Mouse (Mus musculus) heart, postnatal 0 days (tissue): ENCODE results near the gene Alkbh3. TPM values are rescaled to one million over a fixed set of nuclear protein-coding genes. Genes with fewer than 3 reads are reported as not detected.
A peak's percentile ranks its signal among the peaks of the same experiment; 100 is the strongest.

Experiments used
- ATAC-seq: fragments of 200-750 bp; cut with Nextera tagmentation; 2 replicates; pipeline ENCODE4 v1.8.0; 2017; ENCODE audit warnings: low read depth, moderate number of reproducible peaks, moderate library complexity; ENCODE audit not compliant: insufficient read depth
- DNase-seq: peaks from one replicate; pipeline ENCODE4 v3.0.0-alpha.2; 2016; ENCODE audit warnings: low spot score
- H3K27ac ChIP-seq: fragments of 300-500 bp; sonication (generic); 2 replicates; pipeline ENCODE4 v1.5.1; 2014; ENCODE audit warnings: low read depth, mild to moderate bottlenecking
- H3K27me3 ChIP-seq: fragments of 300-500 bp; sonication (generic); 2 replicates; pipeline ENCODE4 v1.6.1; 2014; ENCODE audit warnings: low read length, mixed read lengths; ENCODE audit not compliant: control insufficient read depth, insufficient read depth
- H3K36me3 ChIP-seq: fragments of 300-500 bp; sonication (generic); replicated peaks from 2 replicates; pipeline ENCODE4 v1.6.1; 2014; ENCODE audit warnings: low read length, mixed read lengths; ENCODE audit not compliant: control insufficient read depth, insufficient read depth
- H3K4me1 ChIP-seq: fragments of 300-500 bp; sonication (generic); 2 replicates; pipeline ENCODE4 v1.6.1; 2014; ENCODE audit warnings: antibody characterized with exemption; ENCODE audit not compliant: control insufficient read depth, insufficient read depth
- H3K4me2 ChIP-seq: fragments of 300-500 bp; sonication (generic); 2 replicates; pipeline ENCODE4 v1.6.1; 2014; ENCODE audit warnings: low read depth, mild to moderate bottlenecking, low read length, moderate library complexity
- H3K4me3 ChIP-seq: fragments of 300-500 bp; sonication (generic); 2 replicates; pipeline ENCODE4 v1.5.1; 2014; ENCODE audit warnings: low read depth, low read length
- H3K9ac ChIP-seq: fragments of 300-500 bp; sonication (generic); replicated peaks from 2 replicates; pipeline ENCODE4 v1.6.1; 2014; ENCODE audit warnings: low read depth, low read length, mixed read lengths
- H3K9me3 ChIP-seq: fragments of 300-500 bp; sonication (generic); replicated peaks from 2 replicates; pipeline ENCODE4 v1.6.1; 2016; ENCODE audit warnings: low read length; ENCODE audit not compliant: control insufficient read depth
- CTCF ChIP-seq: IDR thresholded peaks from 2 replicates; pipeline ENCODE4 v1.5.1; 2016; ENCODE audit warnings: antibody characterized with exemption, control low read depth, low read depth
- EP300 ChIP-seq: IDR thresholded peaks from 2 replicates; pipeline ENCODE4 v1.6.1; 2016; ENCODE audit warnings: antibody characterized with exemption, low read depth
- WGBS: fragments of 180-500 bp; shearing (Covaris S2); extraction: QIAGEN DNeasy Blood & Tissue Kit; methylation state at CpG from one replicate; pipeline ENCODE4 v1.1.7; 2014; 5-methylcytosine and 5-hydroxymethylcytosine counted together
- polyA plus RNA-seq: library from polyadenylated mRNA; unstranded; fragments of >200 nt; fragmentation: Nextera tagmentation; extraction: Ambion mirVana; gene quantifications from 2 replicates; pipeline ENCODE4 v1.2.1, GENCODE M21; 2015
- total RNA-seq: library from RNA; depleted of rRNA; stranded (reverse); fragments of >200 nt; gene quantifications from 2 replicates; pipeline ENCODE4 v1.2.3, GENCODE M21; 2014; ENCODE audit warnings: low replicate concordance

Alkbh3 gene
- total and polyA plus RNA-seq, 2 experiments from 2014 or later = 96.8 to 123 TPM

GRCm38 (mm10) chr2:94024637-94025036 is 14.0 kb upstream of the Alkbh3 start:
- H3K27me3 ChIP-seq = no peaks in the 10 kb centered on the region
- ATAC-seq (no peak), DNase-seq (no peak)
- no peak overlapping the region for H3K4me2 ChIP-seq
- 27% methylated on average over 6 of the region's 6 CpGs for WGBS
- no peak overlapping the region for H3K9ac ChIP-seq
- no peaks in the 10 kb centered on the region for H3K4me1 ChIP-seq
- H3K27ac ChIP-seq = no peak overlapping the region
- no peak overlapping the region for H3K4me3 ChIP-seq
- H3K36me3 ChIP-seq = no peaks in the 10 kb centered on the region
- no peaks in the 10 kb centered on the region for H3K9me3 ChIP-seq
- TF ChIP-seq EP300 (no peak), CTCF (no peak)

GRCm38 (mm10) chr2:94002331-94002730 is 8.3 kb downstream of the Alkbh3 start:
- 4% methylated on average over 2 of the region's 2 CpGs for WGBS
- Histone ChIP-seq H3K9me3 (no peaks in the 10 kb centered on the region), H3K27me3 (no peaks in the 10 kb centered on the region), H3K4me3 (no peak overlapping the region), H3K4me2 (no peak overlapping the region), H3K27ac (no peak overlapping the region), H3K36me3 (peaks cover 92% of the 10 kb centered on the region), H3K9ac (no peak overlapping the region), H3K4me1 (no peaks in the 10 kb centered on the region)
- DNase-seq (peak; percentile 60), ATAC-seq (peak; percentile 64; the same call in 1 of the 2 replicates)
- TF ChIP-seq EP300 (no peak), CTCF (peak; percentile 99)

GRCm38 (mm10) chr2:94001918-94002317 is 8.7 kb downstream of the Alkbh3 start:
- no peak for ATAC-seq
- H3K36me3 ChIP-seq = peaks cover 92% of the 10 kb centered on the region
- H3K27ac ChIP-seq = no peak overlapping the region
- H3K27me3 ChIP-seq = no peaks in the 10 kb centered on the region
- TF ChIP-seq CTCF = no peak
- no peak for TF ChIP-seq EP300
- H3K4me2 ChIP-seq = no peak overlapping the region
- H3K9me3 ChIP-seq = no peaks in the 10 kb centered on the region
- no peak overlapping the region for H3K4me3 ChIP-seq
- DNase-seq = no peak
- WGBS = 73% methylated on average over 4 of the region's 4 CpGs
- no peaks in the 10 kb centered on the region for H3K4me1 ChIP-seq
- H3K9ac ChIP-seq = no peak overlapping the region

- Histone ChIP-seq H3K9ac (no peak overlapping the region), H3K36me3 (peaks cover 88% of the 10 kb centered on the region), H3K4me2 (no peak overlapping the region), H3K9me3 (no peaks in the 10 kb centered on the region), H3K4me1 (no peaks in the 10 kb centered on the region), H3K27me3 (no peaks in the 10 kb centered on the region), H3K4me3 (no peak overlapping the region), H3K27ac (peak overlapping the region; percentile 12; the same call in 1 of the 2 replicates)
- TF ChIP-seq CTCF (no peak), EP300 (no peak)
- WGBS = 71% methylated on average over 6 of the region's 6 CpGs
- ATAC-seq (peak; percentile 64; the same call in 1 of the 2 replicates), DNase-seq (peak; percentile 24)
These were observed 9.2 kb downstream of the Alkbh3 start for GRCm38 (mm10) chr2:94001411-94001810.

- 85% methylated on average over 6 of the region's 6 CpGs for WGBS
- TF ChIP-seq EP300 = no peak
- TF ChIP-seq CTCF = no peak
- peaks cover 68% of the 10 kb centered on the region for H3K36me3 ChIP-seq
- no peaks in the 10 kb centered on the region for H3K9me3 ChIP-seq
- no peak within 1 kb of the TSS for H3K9ac ChIP-seq
- no peaks in the 10 kb centered on the region for H3K27me3 ChIP-seq
- H3K4me1 ChIP-seq = peaks cover 5% of the 10 kb centered on the region; the same call in 1 of the 2 replicates
- no peak within 1 kb of the TSS for H3K27ac ChIP-seq
- no peak within 1 kb of the TSS for H3K4me3 ChIP-seq
- DNase-seq (no peak), ATAC-seq (no peak)
- H3K4me2 ChIP-seq = no peak within 1 kb of the TSS
These were observed 14.4 kb downstream of the Alkbh3 start, which contains the start of gene Gm27027 for GRCm38 (mm10) chr2:93996254-93996653. Gene Gm27027, minus strand, starts transcription at chr2:93996354.

GRCm38 (mm10) chr2:93992810-93993209 is 17.8 kb downstream of the Alkbh3 start:
- Histone ChIP-seq H3K27ac (0 out of 2 replicates have a peak overlapping the region, but pooled peaks have one; percentile 1), H3K36me3 (peaks cover 66% of the 10 kb centered on the region), H3K27me3 (no peaks in the 10 kb centered on the region), H3K4me2 (no peak overlapping the region), H3K4me3 (no peak overlapping the region), H3K9ac (no peak overlapping the region), H3K9me3 (no peaks in the 10 kb centered on the region), H3K4me1 (peaks cover 5% of the 10 kb centered on the region; the same call in 1 of the 2 replicates)
- TF ChIP-seq CTCF (no peak), EP300 (no peak)
- WGBS = 38% methylated on average over 3 of the region's 3 CpGs
- no peak for ATAC-seq
- DNase-seq = no peak
